Mouse (Mus musculus) kidney, postnatal 0 days (tissue): ENCODE measurements around the gene Smad9. TPM values are rescaled to one million over a fixed set of nuclear protein-coding genes. Genes with fewer than 3 reads are reported as not detected.
A peak's percentile ranks its signal among the peaks of the same experiment; 100 is the strongest.

Source experiments
- ATAC-seq: fragments of 200-750 bp; cut with Nextera tagmentation; replicated peaks from 2 replicates; pipeline ENCODE4 v1.8.0; 2017; ENCODE audit warnings: low read depth, moderate number of reproducible peaks, moderate TSS enrichment, moderate library complexity; ENCODE audit not compliant: low FRiP score
- DNase-seq: peaks from one replicate; pipeline ENCODE4 v3.0.0-alpha.2; 2016; ENCODE audit warnings: low spot score
- H3K27ac ChIP-seq: fragments of 300-500 bp; sonication (generic); 2 replicates; pipeline ENCODE4 v1.5.1; 2014; ENCODE audit warnings: mild to moderate bottlenecking
- H3K27me3 ChIP-seq: fragments of 300-500 bp; sonication (generic); 2 replicates; pipeline ENCODE4 v1.6.1; 2014; ENCODE audit warnings: low read length, mixed read lengths; ENCODE audit not compliant: insufficient read depth
- H3K36me3 ChIP-seq: fragments of 300-500 bp; sonication (generic); 2 replicates; pipeline ENCODE4 v1.6.1; 2014; ENCODE audit warnings: low read length, mixed read lengths; ENCODE audit not compliant: insufficient read depth
- H3K4me1 ChIP-seq: fragments of 300-500 bp; sonication (generic); replicated peaks from 2 replicates; pipeline ENCODE4 v1.6.1; 2014; ENCODE audit warnings: antibody characterized with exemption, low read length, mixed read lengths; ENCODE audit not compliant: insufficient read depth
- H3K4me2 ChIP-seq: fragments of 300-500 bp; sonication (generic); 2 replicates; pipeline ENCODE4 v1.6.1; 2014; ENCODE audit warnings: mild to moderate bottlenecking, low read length, moderate library complexity, mixed read lengths
- H3K4me3 ChIP-seq: fragments of 300-500 bp; sonication (generic); replicated peaks from 2 replicates; pipeline ENCODE4 v1.5.1; 2014; ENCODE audit warnings: low read depth, low read length
- H3K9ac ChIP-seq: fragments of 300-500 bp; sonication (generic); 2 replicates; pipeline ENCODE4 v1.6.1; 2014; ENCODE audit warnings: low read depth, low read length
- H3K9me3 ChIP-seq: fragments of 300-500 bp; sonication (generic); replicated peaks from 2 replicates; pipeline ENCODE4 v1.6.1; 2016; ENCODE audit warnings: low read length, inconsistent platforms, mixed read lengths
- CTCF ChIP-seq: IDR thresholded peaks from 2 replicates; pipeline ENCODE4 v1.5.1; 2016; ENCODE audit warnings: antibody characterized with exemption, low read depth, mild to moderate bottlenecking, moderate library complexity
- WGBS: fragments of 180-500 bp; shearing (Covaris S2); extraction: QIAGEN DNeasy Blood & Tissue Kit; methylation state at CpG from one replicate; pipeline ENCODE4 v1.1.7; 2014; 5-methylcytosine and 5-hydroxymethylcytosine counted together
- polyA plus RNA-seq: library from polyadenylated mRNA; unstranded; fragments of >200 nt; fragmentation: Nextera tagmentation; extraction: Ambion mirVana; gene quantifications from 2 replicates; pipeline ENCODE4 v1.2.1, GENCODE M21; 2015

Gene Smad9
- polyA plus RNA-seq = 0.68 and 0.87 TPM in 2 replicates

DNA sequence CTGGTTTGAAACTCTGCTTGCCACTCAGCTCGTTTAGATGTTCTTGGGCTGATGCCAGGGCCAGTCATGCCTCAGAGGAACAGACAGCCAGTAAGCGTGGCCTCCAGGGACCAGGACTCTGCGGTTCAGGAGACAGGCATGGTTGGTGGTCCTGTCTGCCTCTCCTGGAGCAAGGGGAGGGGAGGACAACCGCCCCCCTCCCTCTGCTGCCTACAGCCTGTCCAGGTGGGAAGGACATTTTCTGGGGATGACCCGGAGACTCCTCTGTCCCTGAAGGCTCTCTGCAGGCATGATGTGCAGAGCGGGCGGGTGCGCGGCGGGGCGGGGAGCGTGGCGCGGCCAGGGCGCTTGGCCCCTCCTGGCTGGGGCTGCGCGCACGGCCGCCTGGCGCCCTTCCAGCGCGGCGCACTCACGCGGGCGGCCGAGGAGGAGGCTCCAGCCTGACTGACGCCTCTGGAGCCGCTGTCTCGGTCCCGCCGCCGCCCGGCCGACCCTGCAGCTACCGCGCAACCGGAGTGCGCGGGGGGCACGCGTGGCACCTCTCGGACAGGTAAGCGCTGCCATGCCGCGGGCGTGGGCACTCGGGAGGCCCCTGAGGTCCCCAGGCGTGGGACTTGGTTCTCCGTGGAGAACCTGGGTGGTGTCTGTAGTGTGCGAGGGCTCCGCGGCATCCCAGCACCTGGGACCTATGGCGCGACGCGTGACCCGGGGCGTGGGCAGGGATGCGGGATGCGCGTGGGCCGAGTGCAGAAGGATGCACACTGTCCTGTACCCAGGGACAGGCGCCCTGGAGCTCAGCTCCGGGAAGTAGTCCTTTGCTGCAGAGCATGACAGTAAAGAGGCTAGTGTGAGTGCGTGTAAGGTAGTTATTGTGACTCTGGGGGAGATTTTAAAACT lies at the start of gene Smad9:
Smad9 (plus strand) TSS at position 438 of the 897 bp plus-strand sequence.
- H3K4me1 ChIP-seq = peaks cover 3% of the 10 kb centered on the region; the same call in 1 of the 2 replicates
- peak within 1 kb of the TSS; percentile 63 for H3K27ac ChIP-seq
- DNase-seq (peak; percentile 68), ATAC-seq (peak; percentile 86)
- peak within 1 kb of the TSS; percentile 52 for H3K4me3 ChIP-seq
- no peaks in the 10 kb centered on the region for H3K9me3 ChIP-seq
- peak within 1 kb of the TSS; percentile 87 for H3K4me2 ChIP-seq
- H3K27me3 ChIP-seq = no peaks in the 10 kb centered on the region
- WGBS = under 1% methylated on average over 65 of the region's 66 CpGs
- TF ChIP-seq CTCF = no peak
- H3K36me3 ChIP-seq = 0 out of 2 replicates have a peak, but pooled peaks cover 2% of the 10 kb centered on the region
- H3K9ac ChIP-seq = peak within 1 kb of the TSS; percentile 63

DNA sequence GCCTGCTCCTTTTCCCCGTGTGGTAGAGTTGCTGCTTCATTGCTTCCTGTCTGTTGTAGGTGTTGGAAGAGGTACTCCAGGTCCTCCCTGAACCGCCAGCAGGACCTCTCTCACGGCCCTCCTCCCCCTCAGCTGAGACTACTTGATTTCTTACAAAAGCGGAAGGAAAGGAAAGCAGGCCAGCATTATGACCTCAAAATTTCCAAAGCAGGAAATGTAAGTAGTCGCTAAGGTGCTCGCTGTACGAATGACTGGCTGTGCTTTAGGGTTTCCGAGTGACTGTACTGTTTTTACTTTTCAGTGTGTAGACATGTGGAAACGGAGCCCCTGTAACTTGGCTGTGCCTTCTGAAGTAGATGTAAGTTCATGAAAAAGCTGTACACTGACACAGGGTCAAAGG lies 46.4 kb upstream of the Smad9 start:
- no peak for ATAC-seq
- peaks cover 51% of the 10 kb centered on the region for H3K36me3 ChIP-seq
- WGBS = 74% methylated on average over 9 of the region's 9 CpGs

DNA sequence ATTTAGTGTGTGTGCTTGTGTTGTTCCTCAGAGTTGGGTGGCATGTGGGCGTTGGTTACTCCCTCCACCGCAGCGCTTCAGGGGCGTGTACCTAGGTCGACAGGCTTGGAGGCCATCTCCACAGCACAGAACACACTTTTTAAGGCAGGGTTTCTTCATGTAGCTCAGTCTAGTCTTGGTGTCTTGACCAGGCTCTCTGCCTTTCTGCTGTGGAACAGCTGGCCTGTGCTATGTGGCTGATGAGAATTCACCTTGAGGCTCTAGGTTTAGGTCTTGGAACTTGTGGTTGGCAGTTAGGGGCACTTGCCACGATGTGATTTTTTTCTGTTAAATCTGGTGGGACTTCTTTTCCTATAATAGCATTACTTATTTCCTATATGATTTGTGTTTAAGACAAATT lies 41.1 kb upstream of the Smad9 start, which contains the start of gene Gm21958:
Gm21958 (minus strand) TSS at position 101 of the 400 bp plus-strand sequence.
- DNase-seq (no peak), ATAC-seq (no peak)
- TF ChIP-seq CTCF = no peak
- Histone ChIP-seq H3K4me2 (no peak within 1 kb of the TSS), H3K36me3 (peaks cover 63% of the 10 kb centered on the region), H3K27me3 (no peaks in the 10 kb centered on the region), H3K4me1 (no peaks in the 10 kb centered on the region), H3K9ac (no peak within 1 kb of the TSS), H3K9me3 (no peaks in the 10 kb centered on the region), H3K27ac (no peak within 1 kb of the TSS), H3K4me3 (no peak within 1 kb of the TSS)
- WGBS = 86% methylated on average over 6 of the region's 6 CpGs

More for the DNA sequence above, 46.4 kb upstream of the Smad9 start:
- no peak for TF ChIP-seq CTCF
- H3K27me3 ChIP-seq = no peaks in the 10 kb centered on the region
- H3K4me3 ChIP-seq = no peak overlapping the region
- no peaks in the 10 kb centered on the region for H3K9me3 ChIP-seq
- H3K9ac ChIP-seq = no peak overlapping the region
- no peak overlapping the region for H3K4me2 ChIP-seq
- H3K4me1 ChIP-seq = no peaks in the 10 kb centered on the region
- DNase-seq = no peak
- H3K27ac ChIP-seq = no peak overlapping the region

DNA sequence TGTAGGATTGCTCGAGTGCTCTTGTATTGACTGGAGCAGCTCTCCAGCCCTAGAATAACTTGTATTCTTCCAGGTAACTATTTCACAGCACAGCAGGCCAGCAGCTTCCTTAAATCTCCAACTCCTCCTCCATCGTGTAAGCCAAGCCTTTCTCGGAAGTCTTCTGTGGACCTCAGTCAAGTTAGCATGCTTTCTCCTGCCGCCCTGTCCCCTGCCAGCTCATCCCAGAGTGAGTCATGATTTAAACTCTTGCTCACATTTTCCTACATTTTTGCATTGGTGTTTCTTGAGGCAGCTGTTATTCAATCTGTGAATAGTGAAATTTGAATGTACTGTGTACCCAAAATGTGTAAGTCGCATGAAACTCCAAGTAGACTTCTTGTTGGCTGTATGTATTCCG lies 39.9 kb upstream of the Smad9 start:
- WGBS = 92% methylated on average over 6 of the region's 6 CpGs
- Histone ChIP-seq H3K4me3 (no peak overlapping the region), H3K4me2 (no peak overlapping the region), H3K27ac (no peak overlapping the region), H3K4me1 (no peaks in the 10 kb centered on the region), H3K9me3 (no peaks in the 10 kb centered on the region), H3K9ac (no peak overlapping the region), H3K27me3 (no peaks in the 10 kb centered on the region), H3K36me3 (peaks cover 56% of the 10 kb centered on the region)
- DNase-seq (no peak), ATAC-seq (no peak)
- TF ChIP-seq CTCF = no peak

DNA sequence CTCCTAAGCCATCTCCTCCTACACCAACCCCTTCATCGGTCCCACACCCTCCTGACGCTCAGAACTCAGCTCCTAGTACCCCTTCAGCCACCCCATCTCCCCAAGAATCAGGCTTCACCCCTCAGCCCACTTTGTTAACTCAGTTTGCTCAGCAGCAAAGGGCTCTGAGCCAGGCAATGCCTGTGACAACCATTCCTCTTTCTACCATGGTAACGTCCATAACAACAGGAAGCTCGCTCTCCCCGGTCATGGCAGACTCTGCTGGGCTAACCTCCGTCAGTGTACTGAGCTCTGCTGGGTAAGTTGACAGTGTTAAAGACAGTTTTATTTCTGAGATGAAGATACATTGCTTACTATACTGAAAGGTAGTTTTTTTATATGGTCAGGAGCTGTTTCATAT lies 38.0 kb upstream of the Smad9 start:
- H3K9ac ChIP-seq = no peak overlapping the region
- ATAC-seq (no peak), DNase-seq (no peak)
- no peak overlapping the region for H3K4me3 ChIP-seq
- WGBS = 85% methylated on average over 6 of the region's 6 CpGs
- no peaks in the 10 kb centered on the region for H3K9me3 ChIP-seq
- no peak overlapping the region for H3K27ac ChIP-seq
- H3K4me2 ChIP-seq = no peak overlapping the region
- peaks cover 54% of the 10 kb centered on the region for H3K36me3 ChIP-seq
- no peaks in the 10 kb centered on the region for H3K27me3 ChIP-seq
- no peak for TF ChIP-seq CTCF
- H3K4me1 ChIP-seq = no peaks in the 10 kb centered on the region

DNA sequence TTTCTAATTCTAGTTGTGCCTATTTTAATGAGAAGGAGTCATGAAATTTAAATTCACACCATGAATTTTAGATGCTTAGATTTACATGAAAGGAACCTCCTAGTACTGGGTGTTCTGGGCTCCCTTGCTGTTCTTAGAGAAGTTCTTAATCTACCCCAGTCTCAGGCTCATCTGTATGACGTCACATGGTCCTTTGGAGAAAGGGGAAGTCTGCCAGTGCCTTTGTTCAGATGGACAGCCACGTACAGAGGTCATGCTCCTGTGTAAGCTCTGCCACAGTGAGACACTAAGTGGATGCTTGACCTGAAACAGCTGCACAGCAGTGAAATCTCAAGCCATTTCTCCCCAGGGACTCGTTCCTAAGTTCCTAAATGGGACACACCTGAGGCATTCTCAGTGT lies 36.4 kb upstream of the Smad9 start:
- no peak for DNase-seq
- no peak overlapping the region for H3K27ac ChIP-seq
- ATAC-seq = no peak
- WGBS = 77% methylated on average over 3 of the region's 3 CpGs
- peaks cover 64% of the 10 kb centered on the region for H3K36me3 ChIP-seq
- no peaks in the 10 kb centered on the region for H3K4me1 ChIP-seq
- no peak for TF ChIP-seq CTCF
- H3K4me2 ChIP-seq = no peak overlapping the region
- no peak overlapping the region for H3K4me3 ChIP-seq
- no peaks in the 10 kb centered on the region for H3K9me3 ChIP-seq
- H3K9ac ChIP-seq = no peak overlapping the region
- no peaks in the 10 kb centered on the region for H3K27me3 ChIP-seq
